Mouse (Mus musculus) heart, adult 2 months (tissue): ENCODE measurements around the gene Gm20388. TPM values are rescaled to one million over a fixed set of nuclear protein-coding genes. Genes with fewer than 3 reads are reported as not detected.

Experiments
- DNase-seq, 2 experiments: peaks; one replicate each; pipeline ENCODE4 v3.0.0; 2021
- H3K27ac ChIP-seq: fragments of 200-600 bp; 2 replicates; pipeline ENCODE4 v1.8.1; 2022
- H3K27me3 ChIP-seq: fragments of 200-500 bp; 2 replicates; pipeline ENCODE4 v1.6.1; 2012; ENCODE audit warnings: mild to moderate bottlenecking, low read length, inconsistent platforms, mixed read lengths; ENCODE audit not compliant: control insufficient read depth, insufficient read depth
- H3K36me3 ChIP-seq: fragments of 200-500 bp; 2 replicates; pipeline ENCODE4 v1.6.1; 2012; ENCODE audit warnings: low read length, inconsistent platforms; ENCODE audit not compliant: control insufficient read depth, insufficient read depth
- H3K4me1 ChIP-seq: fragments of 200-500 bp; 2 replicates; pipeline ENCODE4 v1.6.1; 2011; ENCODE audit warnings: low read length; ENCODE audit not compliant: control insufficient read depth, insufficient read depth
- H3K4me3 ChIP-seq: fragments of 200-600 bp; 2 replicates; pipeline ENCODE4 v1.8.1; 2022
- H3K79me2 ChIP-seq: fragments of 200-500 bp; replicated peaks from 2 replicates; pipeline ENCODE4 v1.6.1; 2012; ENCODE audit warnings: mild to moderate bottlenecking, inconsistent platforms, low read length, moderate library complexity, mixed read lengths; ENCODE audit not compliant: control insufficient read depth, insufficient read depth
- H3K9ac ChIP-seq: fragments of 200-500 bp; 2 replicates; pipeline ENCODE4 v1.6.1; 2012; ENCODE audit warnings: low read depth, mild to moderate bottlenecking, control low read depth, inconsistent platforms, low read length, mixed read lengths
- CTCF ChIP-seq: fragments of 200-600 bp; IDR thresholded peaks from 2 replicates; pipeline ENCODE4 v1.8.1; 2022; ENCODE audit warnings: antibody characterized with exemption, mild to moderate bottlenecking, moderate library complexity
- EP300 ChIP-seq: fragments of 200-500 bp; IDR thresholded peaks from 2 replicates; pipeline ENCODE4 v1.6.1; 2011; ENCODE audit warnings: low read depth, low read length, control low read depth; ENCODE audit not compliant: insufficient read depth
- POLR2A ChIP-seq: fragments of 200-500 bp; IDR thresholded peaks from 2 replicates; pipeline ENCODE4 v1.6.1; 2011; ENCODE audit warnings: mild to moderate bottlenecking, low read depth, low read length, control low read depth; ENCODE audit not compliant: insufficient read depth
- WGBS: fragments of 180-500 bp; shearing (Covaris S2); methylation state at CpG from one replicate; pipeline ENCODE4 v1.1.7; 2018; 5-methylcytosine and 5-hydroxymethylcytosine counted together
- intact Hi-C: fragments of 180-260 bp; cut with DNase I; formaldehyde crosslinking; loops from one replicate; pipeline ENCODE4 v1.15.1; 2025
- polyA plus RNA-seq: library from polyadenylated mRNA; depleted of rRNA; stranded (reverse); fragments of >200 nt; gene quantifications from 2 replicates; pipeline ENCODE4 v1.2.3, GENCODE M21; 2012
- total RNA-seq, 2 experiments: library from RNA; stranded (reverse); gene quantifications; 2 replicates each; pipeline ENCODE4 v1.2.3; 2021

Gene Gm20388
- total and polyA plus RNA-seq, 3 experiments, result 1.8 to 32.3 TPM; not detected in 1

- H3K36me3 ChIP-seq, result no peaks in the 10 kb centered on the region
- H3K9ac ChIP-seq, result no peak overlapping the region
- no peaks in the 10 kb centered on the region for H3K79me2 ChIP-seq
- H3K4me1 ChIP-seq, result no peaks in the 10 kb centered on the region
- intact Hi-C loops, result no loop called here
- no peak for TF ChIP-seq EP300
- no peak for TF ChIP-seq CTCF
- TF ChIP-seq POLR2A, result no peak
- H3K4me3 ChIP-seq, result no peak overlapping the region
- no peaks in the 10 kb centered on the region for H3K27me3 ChIP-seq
- WGBS, result 56% methylated on average over 5 of the region's 5 CpGs
- no peak overlapping the region for H3K27ac ChIP-seq
- no peak for DNase-seq
These were observed 719.4 kb downstream of the Gm20388 start for GRCm38 (mm10) chr8:120630031-120630430.

DNA sequence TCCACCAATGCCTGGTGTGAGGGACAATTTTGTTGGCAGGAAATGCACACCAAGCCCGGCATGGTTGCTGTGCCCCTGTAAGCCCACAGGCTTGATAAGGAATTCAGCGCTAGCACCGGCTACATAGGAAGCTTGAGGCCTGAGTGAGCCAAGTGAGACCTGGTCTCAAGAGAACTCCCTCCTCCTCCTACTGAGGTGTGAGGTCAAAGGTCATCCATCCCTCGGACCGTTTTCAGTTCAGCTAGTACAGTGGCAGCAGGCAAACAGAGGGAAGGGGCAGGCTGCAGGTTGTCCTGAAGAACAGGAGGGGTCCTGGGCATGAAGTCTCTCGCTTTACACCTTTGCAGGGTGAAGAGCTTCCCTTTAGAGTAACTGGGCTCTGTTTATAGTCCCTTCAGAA, 720.2 kb downstream of the Gm20388 start:
- WGBS, result 53% methylated on average over 6 of the region's 6 CpGs
- intact Hi-C loops, result no loop called here
- no peak overlapping the region for H3K4me3 ChIP-seq

GRCm38 (mm10) chr8:120631441-120632375, 721.1 kb downstream of the Gm20388 start:
- Histone ChIP-seq H3K27me3 (no peaks in the 10 kb centered on the region), H3K36me3 (no peaks in the 10 kb centered on the region), H3K9ac (no peak overlapping the region), H3K4me1 (no peaks in the 10 kb centered on the region), H3K79me2 (no peaks in the 10 kb centered on the region), H3K4me3 (no peak overlapping the region), H3K27ac (no peak overlapping the region)
- WGBS, result 71% methylated on average over 21 of the region's 21 CpGs
- TF ChIP-seq POLR2A, result no peak
- TF ChIP-seq EP300, result no peak
- no peak for TF ChIP-seq CTCF
- intact Hi-C loops, result no loop called here
- no peak for DNase-seq

More for the DNA sequence above, 720.2 kb downstream of the Gm20388 start:
- TF ChIP-seq CTCF, result no peak
- no peak for TF ChIP-seq POLR2A
- TF ChIP-seq EP300, result no peak
- Histone ChIP-seq H3K27ac (no peak overlapping the region), H3K9ac (no peak overlapping the region), H3K79me2 (no peaks in the 10 kb centered on the region), H3K4me1 (no peaks in the 10 kb centered on the region), H3K27me3 (no peaks in the 10 kb centered on the region), H3K36me3 (no peaks in the 10 kb centered on the region)
- DNase-seq, result no peak

DNA sequence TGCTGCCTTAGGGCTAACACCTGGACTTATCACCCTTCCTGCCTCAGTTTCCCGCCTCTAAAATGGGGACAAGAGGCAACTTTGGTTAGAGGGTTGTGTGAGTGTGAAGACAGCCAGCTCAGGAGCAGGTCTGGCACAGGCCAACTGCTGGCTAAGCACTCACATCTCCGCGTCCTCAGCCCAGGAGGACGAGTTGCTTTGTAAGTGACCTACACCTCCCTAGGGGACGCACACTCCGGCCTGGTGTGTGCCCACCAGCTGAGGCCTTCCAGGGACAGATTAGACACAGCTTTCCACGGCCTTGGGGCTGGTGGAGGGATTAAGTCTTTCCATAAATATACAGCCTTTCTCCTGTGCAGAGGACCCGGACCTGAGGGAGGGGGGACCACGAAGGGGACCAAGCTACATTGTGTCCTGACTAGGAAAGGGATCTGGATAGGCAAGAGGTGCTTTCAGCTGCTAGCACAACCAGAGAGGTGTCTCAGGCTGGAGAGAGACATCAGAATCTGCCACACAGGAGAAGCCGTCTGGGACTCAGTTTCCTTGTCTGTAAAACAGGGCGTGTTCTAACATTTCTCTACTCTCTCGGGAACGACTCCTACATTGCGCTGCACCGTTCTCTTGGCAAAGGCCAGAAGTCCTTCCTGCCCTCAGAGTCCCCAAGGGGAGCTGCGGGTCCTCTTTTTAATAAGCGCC, 722.5 kb downstream of the Gm20388 start:
- intact Hi-C loops, result no loop called here
- H3K79me2 ChIP-seq, result no peaks in the 10 kb centered on the region
- H3K4me1 ChIP-seq, result no peaks in the 10 kb centered on the region
- no peak for DNase-seq
- H3K36me3 ChIP-seq, result no peaks in the 10 kb centered on the region
- H3K9ac ChIP-seq, result no peak overlapping the region
- no peak overlapping the region for H3K27ac ChIP-seq
- TF ChIP-seq CTCF (no peak), EP300 (no peak), POLR2A (no peak)
- no peak overlapping the region; the same call in 1 of the 2 replicates for H3K4me3 ChIP-seq
- no peaks in the 10 kb centered on the region for H3K27me3 ChIP-seq
- 53% methylated on average over 17 of the region's 17 CpGs for WGBS

DNA sequence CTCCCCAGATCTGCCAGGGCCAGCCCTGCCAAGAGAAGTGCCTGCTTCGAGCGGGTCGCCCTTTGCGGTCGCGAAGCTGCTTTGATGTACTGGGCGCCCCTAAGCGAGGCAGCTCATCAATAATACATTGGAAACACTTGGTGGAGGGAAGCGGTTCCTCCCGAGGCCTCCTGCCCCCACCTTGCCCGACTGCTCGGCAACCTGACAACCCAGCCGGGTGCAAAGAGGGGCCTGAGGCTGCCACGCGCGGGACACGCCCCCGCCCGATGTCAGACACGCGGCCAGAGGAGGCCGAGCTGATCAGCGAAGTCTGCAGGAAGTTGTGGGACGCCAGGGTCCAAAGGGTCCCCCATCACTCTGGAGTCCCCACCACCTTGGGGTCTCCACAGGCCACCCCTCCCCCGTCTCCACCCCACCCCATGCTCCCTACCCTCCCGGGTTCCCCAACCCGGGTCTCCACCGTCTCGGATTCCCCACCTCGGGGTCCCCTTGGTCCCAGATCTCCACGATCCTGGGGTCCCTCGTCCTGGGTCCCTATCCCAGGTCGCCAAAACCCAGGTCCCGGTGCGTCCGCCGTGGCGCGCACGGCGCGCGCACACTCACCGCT, 723.1 kb downstream of the Gm20388 start:
- H3K27me3 ChIP-seq, result no peaks in the 10 kb centered on the region
- TF ChIP-seq EP300 (no peak), POLR2A (no peak), CTCF (no peak)
- H3K4me1 ChIP-seq, result no peaks in the 10 kb centered on the region
- no peak overlapping the region for H3K27ac ChIP-seq
- H3K36me3 ChIP-seq, result no peaks in the 10 kb centered on the region
- H3K4me3 ChIP-seq, result peak overlapping the region; percentile 55
- H3K79me2 ChIP-seq, result no peaks in the 10 kb centered on the region
- 5% methylated on average over 44 of the region's 44 CpGs for WGBS
- DNase-seq, result peak in 1 of 2 experiments; percentile 34
- H3K9ac ChIP-seq, result peak overlapping the region; percentile 71
- intact Hi-C loops, result no loop called here
